Mouse (Mus musculus) stomach, embryonic 16.5 days (tissue): ENCODE measurements around the gene Ly6c1. TPM values are rescaled to one million over a fixed set of nuclear protein-coding genes. Genes with fewer than 3 reads are reported as not detected.
A peak's percentile ranks its signal among the peaks of the same experiment; 100 is the strongest.
"Not testable (repeated sequence)": the region's sequence is repeated elsewhere in the genome, so short reads cannot be mapped to it uniquely, and the experiment has no call there.

Source experiments
- ATAC-seq: fragments of 200-750 bp; cut with Nextera tagmentation; 2 replicates; pipeline ENCODE4 v1.8.0; 2017; ENCODE audit warnings: moderate number of reproducible peaks, moderate TSS enrichment; ENCODE audit not compliant: insufficient read depth, low FRiP score
- H3K27ac ChIP-seq: fragments of 300-500 bp; sonication (generic); 2 replicates; pipeline ENCODE4 v1.5.1; 2014; ENCODE audit warnings: low read length
- H3K27me3 ChIP-seq: fragments of 300-500 bp; sonication (generic); 2 replicates; pipeline ENCODE4 v1.6.1; 2014; ENCODE audit warnings: low read length, control low read depth, mixed read lengths; ENCODE audit not compliant: control insufficient read depth, insufficient read depth
- H3K36me3 ChIP-seq: fragments of 300-500 bp; sonication (generic); 2 replicates; pipeline ENCODE4 v1.6.1; 2014; ENCODE audit warnings: low read length; ENCODE audit not compliant: control insufficient read depth, insufficient read depth
- H3K4me1 ChIP-seq: fragments of 300-500 bp; sonication (generic); 2 replicates; pipeline ENCODE4 v1.6.1; 2014; ENCODE audit warnings: low read length, control low read depth, mixed read lengths; ENCODE audit not compliant: control insufficient read depth, insufficient read depth
- H3K4me2 ChIP-seq: fragments of 300-500 bp; sonication (generic); 2 replicates; pipeline ENCODE4 v1.6.1; 2014; ENCODE audit warnings: low read depth, low read length, mixed read lengths
- H3K4me3 ChIP-seq: fragments of 300-500 bp; sonication (generic); replicated peaks from 2 replicates; pipeline ENCODE4 v1.5.1; 2014; ENCODE audit warnings: mild to moderate bottlenecking, low read length
- H3K9ac ChIP-seq: fragments of 300-500 bp; sonication (generic); 2 replicates; pipeline ENCODE4 v1.6.1; 2014; ENCODE audit warnings: low read length
- H3K9me3 ChIP-seq: fragments of 300-500 bp; sonication (generic); replicated peaks from 2 replicates; pipeline ENCODE4 v1.6.1; 2016; ENCODE audit warnings: low read length, control low read depth; ENCODE audit not compliant: control insufficient read depth
- WGBS: fragments of 180-500 bp; shearing (Covaris S2); extraction: QIAGEN DNeasy Blood & Tissue Kit; methylation state at CpG from one replicate; pipeline ENCODE4 v1.1.7; 2014; 5-methylcytosine and 5-hydroxymethylcytosine counted together
- polyA plus RNA-seq: library from polyadenylated mRNA; unstranded; fragments of >200 nt; fragmentation: Nextera tagmentation; extraction: Ambion mirVana; gene quantifications from 2 replicates; pipeline ENCODE4 v1.2.1, GENCODE M21; 2015

The Ly6c1 gene
- polyA plus RNA-seq, 1 experiment from 2014 or later = 22.0 TPM

DNA sequence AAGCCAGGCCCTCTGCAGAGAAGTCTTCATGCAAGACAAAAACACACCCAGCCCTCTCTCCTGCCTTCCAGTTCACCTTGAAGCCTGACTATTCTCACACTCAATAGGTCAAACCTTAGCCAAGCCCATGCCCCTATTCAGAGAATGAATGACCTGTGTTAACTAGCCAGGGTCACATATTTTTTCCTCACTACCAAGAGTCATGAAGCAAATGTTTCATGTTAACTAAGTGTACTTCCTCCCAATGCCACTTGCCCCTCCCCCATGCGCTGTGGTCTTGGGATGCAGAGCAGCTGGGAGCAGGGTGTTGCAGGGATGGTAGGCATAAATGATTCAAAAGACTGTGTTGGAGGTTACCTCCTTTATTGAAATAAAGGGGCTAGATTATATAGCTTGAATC, 2.0 kb upstream of the Ly6c1 start:
- H3K27me3 ChIP-seq, H3K4me3 ChIP-seq, H3K36me3 ChIP-seq, H3K27ac ChIP-seq, H3K9me3 ChIP-seq, H3K4me2 ChIP-seq, H3K4me1 ChIP-seq, H3K9ac ChIP-seq: not testable (repeated sequence)
- ATAC-seq = 0 out of 2 replicates have a peak, but pooled peaks have one; percentile 39
- WGBS = 63% methylated on average over 1 of the region's 1 CpGs

DNA sequence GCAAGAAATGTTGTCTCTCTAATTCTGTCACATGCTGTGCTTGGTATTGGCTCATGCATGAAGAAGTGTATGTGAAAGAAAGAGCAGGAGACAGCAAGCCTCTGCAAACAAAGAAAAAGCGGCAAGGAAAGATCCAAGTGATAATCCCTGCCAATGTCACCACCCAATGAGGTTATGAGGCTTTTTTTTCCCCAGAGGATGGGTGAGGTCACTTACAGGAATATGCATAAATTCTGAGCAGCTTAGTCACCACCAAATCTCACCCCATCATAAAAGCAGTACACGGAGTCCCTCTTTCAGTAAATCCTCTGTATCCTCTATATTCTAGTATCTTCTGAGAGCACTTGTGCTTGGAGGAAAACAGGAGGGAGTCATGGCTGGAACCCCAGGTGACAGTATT, 1.2 kb upstream of the Ly6c1 start:
- H3K27ac ChIP-seq, H3K9me3 ChIP-seq, ATAC-seq, H3K36me3 ChIP-seq, H3K4me2 ChIP-seq, H3K27me3 ChIP-seq, H3K4me3 ChIP-seq, H3K4me1 ChIP-seq, H3K9ac ChIP-seq: not testable (repeated sequence)
- WGBS = 65% methylated on average over 2 of the region's 2 CpGs

GRCm38 (mm10) chr15:75047970-75048320, 685 bp downstream of the Ly6c1 start:
- H3K9me3 ChIP-seq, H3K9ac ChIP-seq, H3K36me3 ChIP-seq, H3K27me3 ChIP-seq, H3K4me1 ChIP-seq, ATAC-seq, H3K4me2 ChIP-seq, H3K4me3 ChIP-seq, H3K27ac ChIP-seq: not testable (repeated sequence)
- 89% methylated on average over 1 of the region's 1 CpGs for WGBS

DNA sequence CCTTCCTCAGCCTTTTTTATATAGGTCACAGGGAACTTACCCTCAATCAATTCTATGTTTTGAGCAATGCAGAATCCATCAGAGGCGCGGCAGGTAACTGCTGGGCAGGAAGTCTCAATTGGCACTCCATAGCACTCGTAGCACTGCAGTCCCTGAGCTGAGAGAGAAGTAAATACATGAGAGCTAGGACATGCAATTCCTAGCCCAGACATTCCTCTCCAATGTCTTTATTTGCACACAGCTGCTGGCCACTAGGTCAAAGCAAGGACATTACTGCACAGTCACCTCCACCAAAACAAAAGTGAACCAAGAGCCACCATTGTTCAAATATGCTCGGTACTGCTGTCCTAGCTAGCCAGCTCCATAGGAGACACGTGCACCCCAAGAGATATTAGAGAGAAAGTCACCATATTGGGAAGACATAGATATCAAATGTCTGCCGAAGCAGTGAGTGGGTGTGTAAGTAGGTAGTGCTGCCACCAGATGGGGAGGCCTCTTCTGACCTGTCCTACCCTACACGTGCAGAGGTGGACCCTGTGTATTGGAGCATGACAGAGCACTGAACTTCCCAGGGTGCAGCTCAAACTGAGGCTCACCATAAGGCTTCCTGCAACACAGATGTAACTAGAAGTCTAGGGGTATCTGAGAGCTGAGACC, 1.2 kb downstream of the Ly6c1 start:
- H3K9ac ChIP-seq, H3K4me2 ChIP-seq, ATAC-seq, H3K9me3 ChIP-seq, H3K27me3 ChIP-seq, H3K4me1 ChIP-seq, H3K27ac ChIP-seq, H3K4me3 ChIP-seq, H3K36me3 ChIP-seq: not testable (repeated sequence)
- 64% methylated on average over 5 of the region's 7 CpGs for WGBS

GRCm38 (mm10) chr15:75045501-75045900, 3.1 kb downstream of the Ly6c1 start:
- not testable (repeated sequence) for ATAC-seq, H3K9me3 ChIP-seq, H3K36me3 ChIP-seq, H3K4me2 ChIP-seq, H3K9ac ChIP-seq, H3K27ac ChIP-seq, H3K4me1 ChIP-seq, H3K4me3 ChIP-seq, H3K27me3 ChIP-seq
- 73% methylated on average over 3 of the region's 3 CpGs for WGBS

- not testable (repeated sequence) for H3K27me3 ChIP-seq, H3K27ac ChIP-seq, H3K9me3 ChIP-seq, H3K4me2 ChIP-seq, H3K36me3 ChIP-seq, H3K9ac ChIP-seq, ATAC-seq, H3K4me3 ChIP-seq, H3K4me1 ChIP-seq
- WGBS = 82% methylated on average over 6 of the region's 10 CpGs
Measured at GRCm38 (mm10) chr15:75021020-75021759, 27.4 kb downstream of the Ly6c1 start.

GRCm38 (mm10) chr15:75019446-75019845, 29.2 kb downstream of the Ly6c1 start:
- H3K36me3 ChIP-seq, ATAC-seq: not testable (repeated sequence)

More at GRCm38 (mm10) chr15:75019446-75019845, 29.2 kb downstream of the Ly6c1 start:
- not testable (repeated sequence) for H3K9me3 ChIP-seq, H3K4me2 ChIP-seq, H3K27ac ChIP-seq, H3K27me3 ChIP-seq, H3K4me3 ChIP-seq, H3K9ac ChIP-seq, H3K4me1 ChIP-seq
- 27% methylated on average over 2 of the region's 2 CpGs for WGBS

Other genes with a start within 250 kb of the Ly6c1 start
- not detected in 2 replicates for gene Gml2, start 229.8 kb downstream of the Ly6c1 start, polyA plus RNA-seq
- 0.10 and 0.11 TPM in 2 replicates for gene 2010109I03Rik, start 151.8 kb downstream of the Ly6c1 start, polyA plus RNA-seq
- gene Ly6i, start 65.4 kb downstream of the Ly6c1 start, polyA plus RNA-seq = not detected in 2 replicates
- 11.4 and 16.3 TPM in 2 replicates for gene Ly6a, start 50.8 kb downstream of the Ly6c1 start, polyA plus RNA-seq
- 6.1 and 9.8 TPM in 2 replicates for gene Ly6c2, start 63.1 kb upstream of the Ly6c1 start, polyA plus RNA-seq
- 1.4 and 1.7 TPM in 2 replicates for gene Ly6g, start 106.4 kb upstream of the Ly6c1 start, polyA plus RNA-seq
- 4.0 and 5.1 TPM in 2 replicates for gene BC025446, start 167.5 kb upstream of the Ly6c1 start, polyA plus RNA-seq
- not detected in 2 replicates for gene Ly6f, start 219.6 kb upstream of the Ly6c1 start, polyA plus RNA-seq